Mouse (Mus musculus): ENCODE measurements around the gene Myo16.

DNA sequence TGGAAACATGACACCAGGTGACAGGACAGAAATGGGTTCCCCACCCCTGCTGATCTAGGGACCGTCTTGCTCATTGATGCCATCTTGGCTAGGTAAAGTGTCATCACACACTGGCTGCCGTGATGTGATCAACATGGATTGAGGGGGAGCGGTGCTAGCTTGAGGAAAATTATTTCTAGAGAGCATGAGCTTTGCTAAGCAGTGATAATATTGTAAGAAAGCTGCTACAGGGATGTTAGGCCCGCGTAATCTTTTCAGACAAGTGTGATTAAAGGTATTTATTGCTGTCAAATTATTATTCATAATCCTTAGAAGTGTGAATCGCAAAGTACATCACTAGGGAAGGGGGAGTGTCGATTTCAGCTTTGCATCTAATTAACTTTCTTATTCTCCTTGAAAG is 164.4 kb downstream of the Myo16 start:
- TF ChIP-seq CTCF (IDR thresholded peaks at IDR 0.05; ENCODE audit: control insufficient read depth, insufficient read depth, insufficient read length) (no peak), CEBPB (IDR thresholded peaks at IDR 0.05; ENCODE audit: low read depth) (no peak), USF1 (IDR thresholded peaks at IDR 0.05; ENCODE audit: low read depth) (no peak), MAX (IDR thresholded peaks at IDR 0.05) (no peak), MYOG (IDR thresholded peaks at IDR 0.05; ENCODE audit: control insufficient read depth, extremely low read depth, insufficient read length) (no peak), MYOD1 (IDR thresholded peaks at IDR 0.05; ENCODE audit: control insufficient read depth, insufficient read length, low read depth) (no peak)

Data from C2C12 (cell line).